Mouse (Mus musculus): Measurements from ENCODE around the gene Lrrc55. TPM values are rescaled to one million over a fixed set of nuclear protein-coding genes. Genes with fewer than 3 reads are reported as not detected.

The Lrrc55 gene
- total and polyA plus RNA-seq, 3 experiments, result 0.81 to 1.6 (median 1.3) TPM

DNA sequence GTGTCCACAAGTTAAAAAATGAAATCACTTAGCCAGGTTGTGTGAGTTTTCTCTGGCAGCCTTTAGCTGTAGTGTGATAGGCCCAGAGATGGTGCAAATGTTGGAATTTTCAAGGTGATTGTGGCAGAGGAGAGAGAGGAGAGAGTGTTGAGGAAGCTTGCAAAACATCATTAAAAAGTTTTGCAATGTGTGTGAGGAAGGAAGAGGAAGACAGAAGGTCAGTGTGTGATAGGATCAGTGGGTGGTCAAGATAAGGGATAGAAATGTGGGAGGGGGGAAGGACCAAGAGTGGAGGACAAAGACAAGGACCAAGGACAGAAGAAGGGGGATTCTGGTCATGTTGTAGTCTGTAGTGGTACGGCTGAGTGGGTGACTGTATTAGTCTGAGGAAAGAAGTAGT is 46.6 kb downstream of the Lrrc55 start:
- intact Hi-C loops (cut with DNase I), result no loop called here
- Histone ChIP-seq H3K4me1 (ENCODE audit: control insufficient read depth, insufficient read depth, low read length) (peaks cover 3% of the 10 kb centered on the region; the same call in 1 of the 2 replicates), H3K27ac (no peak overlapping the region), H3K79me2 (replicated peaks; ENCODE audit: control insufficient read depth, insufficient read depth, low read length) (no peaks in the 10 kb centered on the region), H3K9ac (ENCODE audit: low read depth, low read length) (no peak overlapping the region), H3K36me3 (ENCODE audit: control insufficient read depth, insufficient read depth, low read length) (no peaks in the 10 kb centered on the region), H3K27me3 (ENCODE audit: control insufficient read depth, insufficient read depth, low read length) (no peaks in the 10 kb centered on the region), H3K4me3 (no peak overlapping the region)
- DNase-seq, result no peak
- no peak for TF ChIP-seq CTCF (IDR thresholded peaks at IDR 0.05)
- TF ChIP-seq POLR2A (IDR thresholded peaks at IDR 0.05; ENCODE audit: insufficient read depth, low read depth, low read length), result no peak
- no peak for TF ChIP-seq EP300 (IDR thresholded peaks at IDR 0.05; ENCODE audit: insufficient read depth, low read depth, low read length)
- WGBS, result 66% methylated on average over 1 of the region's 1 CpGs

DNA sequence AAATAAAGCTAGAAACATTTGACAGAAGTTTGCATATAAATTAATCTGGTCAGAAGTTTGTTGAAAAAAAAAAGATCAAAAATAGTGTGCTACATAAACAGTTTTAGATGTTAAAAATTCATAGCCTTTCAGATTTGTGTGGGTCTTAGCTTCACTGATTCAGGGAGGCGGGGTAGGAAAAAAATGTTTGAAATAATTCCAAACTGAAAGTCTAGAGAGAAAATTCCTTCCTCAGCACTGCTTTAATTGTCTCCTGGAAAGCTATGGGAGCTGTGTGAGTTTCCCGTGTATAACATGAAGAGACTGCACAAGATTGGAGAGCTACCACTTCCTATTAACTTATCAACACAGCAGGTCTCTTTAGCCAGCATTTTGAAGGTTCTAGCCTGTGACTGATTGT is 49.5 kb downstream of the Lrrc55 start:
- no peaks in the 10 kb centered on the region for H3K36me3 ChIP-seq (ENCODE audit: control insufficient read depth, insufficient read depth, low read length)
- TF ChIP-seq EP300 (IDR thresholded peaks at IDR 0.05; ENCODE audit: insufficient read depth, low read depth, low read length) (no peak), POLR2A (IDR thresholded peaks at IDR 0.05; ENCODE audit: insufficient read depth, low read depth, low read length) (no peak), CTCF (IDR thresholded peaks at IDR 0.05) (no peak)
- WGBS, result 70% methylated on average over 2 of the region's 2 CpGs

DNA sequence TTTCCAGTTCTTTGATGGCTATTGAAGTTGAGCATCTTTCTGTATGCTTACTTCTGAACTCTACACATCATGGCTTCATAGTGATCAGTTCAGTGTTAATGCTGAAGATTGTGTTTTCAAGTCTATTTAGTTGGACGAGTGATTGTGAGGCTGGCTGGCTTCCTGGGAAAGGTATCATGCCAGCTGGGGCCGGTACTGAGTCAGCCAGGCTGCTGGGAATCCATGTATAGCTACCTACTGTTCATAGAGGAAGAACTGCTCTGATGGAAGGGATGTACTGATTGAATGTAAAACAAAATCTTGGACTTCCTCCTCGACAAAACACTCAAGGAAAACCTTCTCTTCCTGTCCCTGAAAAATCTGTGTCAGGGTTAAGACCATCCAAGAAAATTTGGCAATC is 51.7 kb downstream of the Lrrc55 start:
- intact Hi-C loops (cut with DNase I), result no loop called here
- H3K4me3 ChIP-seq, result no peak overlapping the region
- no peaks in the 10 kb centered on the region; the same call in 1 of the 2 replicates for H3K79me2 ChIP-seq (replicated peaks; ENCODE audit: control insufficient read depth, insufficient read depth, low read length)
- 21% methylated on average over 3 of the region's 3 CpGs for WGBS
- no peaks in the 10 kb centered on the region; the same call in 1 of the 2 replicates for H3K36me3 ChIP-seq (ENCODE audit: control insufficient read depth, insufficient read depth, low read length)
- no peak overlapping the region; the same call in 1 of the 2 replicates for H3K27ac ChIP-seq
- no peaks in the 10 kb centered on the region for H3K27me3 ChIP-seq (ENCODE audit: control insufficient read depth, insufficient read depth, low read length)
- H3K4me1 ChIP-seq (ENCODE audit: control insufficient read depth, insufficient read depth, low read length), result peaks cover 4% of the 10 kb centered on the region
- no peak overlapping the region for H3K9ac ChIP-seq (ENCODE audit: low read depth, low read length)
- DNase-seq, result no peak
- TF ChIP-seq CTCF (IDR thresholded peaks at IDR 0.05), result no peak
- no peak for TF ChIP-seq EP300 (IDR thresholded peaks at IDR 0.05; ENCODE audit: insufficient read depth, low read depth, low read length)
- TF ChIP-seq POLR2A (IDR thresholded peaks at IDR 0.05; ENCODE audit: insufficient read depth, low read depth, low read length), result no peak

More for the DNA sequence above, 49.5 kb downstream of the Lrrc55 start:
- H3K9ac ChIP-seq (ENCODE audit: low read depth, low read length), result no peak overlapping the region
- no peak overlapping the region for H3K27ac ChIP-seq
- peaks cover 2% of the 10 kb centered on the region; the same call in 1 of the 2 replicates for H3K4me1 ChIP-seq (ENCODE audit: control insufficient read depth, insufficient read depth, low read length)
- DNase-seq, result no peak
- H3K79me2 ChIP-seq (replicated peaks; ENCODE audit: control insufficient read depth, insufficient read depth, low read length), result no peaks in the 10 kb centered on the region
- no peak overlapping the region for H3K4me3 ChIP-seq
- intact Hi-C loops (cut with DNase I), result no loop called here
- no peaks in the 10 kb centered on the region for H3K27me3 ChIP-seq (ENCODE audit: control insufficient read depth, insufficient read depth, low read length)

DNA sequence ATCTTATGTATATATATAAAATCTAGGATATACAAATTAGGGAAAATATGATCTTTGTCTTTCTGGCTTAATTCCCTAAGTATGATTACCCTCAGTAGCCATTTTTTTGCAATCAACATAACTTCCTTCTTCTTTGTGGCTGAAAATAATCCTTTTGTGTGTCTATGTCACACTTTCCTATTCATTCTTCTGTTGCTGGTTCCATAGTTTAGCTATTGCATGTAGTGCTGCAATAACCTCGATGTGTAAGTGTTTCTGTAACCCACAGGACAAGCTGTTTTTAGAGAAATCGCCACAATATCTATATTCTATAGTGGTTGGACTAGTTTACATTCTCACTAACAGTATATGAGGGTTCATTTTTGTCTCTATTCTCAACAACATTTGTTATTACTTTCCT is 52.1 kb downstream of the Lrrc55 start:
- 84% methylated on average over 2 of the region's 2 CpGs for WGBS
- Histone ChIP-seq H3K4me1 (ENCODE audit: control insufficient read depth, insufficient read depth, low read length) (peaks cover 4% of the 10 kb centered on the region), H3K36me3 (ENCODE audit: control insufficient read depth, insufficient read depth, low read length) (no peaks in the 10 kb centered on the region; the same call in 1 of the 2 replicates), H3K79me2 (replicated peaks; ENCODE audit: control insufficient read depth, insufficient read depth, low read length) (no peaks in the 10 kb centered on the region; the same call in 1 of the 2 replicates), H3K27ac (no peak overlapping the region), H3K4me3 (no peak overlapping the region), H3K9ac (ENCODE audit: low read depth, low read length) (no peak overlapping the region), H3K27me3 (ENCODE audit: control insufficient read depth, insufficient read depth, low read length) (no peaks in the 10 kb centered on the region)
- DNase-seq, result no peak
- TF ChIP-seq POLR2A (IDR thresholded peaks at IDR 0.05; ENCODE audit: insufficient read depth, low read depth, low read length) (no peak), EP300 (IDR thresholded peaks at IDR 0.05; ENCODE audit: insufficient read depth, low read depth, low read length) (no peak), CTCF (IDR thresholded peaks at IDR 0.05) (no peak)
- intact Hi-C loops (cut with DNase I), result no loop called here

DNA sequence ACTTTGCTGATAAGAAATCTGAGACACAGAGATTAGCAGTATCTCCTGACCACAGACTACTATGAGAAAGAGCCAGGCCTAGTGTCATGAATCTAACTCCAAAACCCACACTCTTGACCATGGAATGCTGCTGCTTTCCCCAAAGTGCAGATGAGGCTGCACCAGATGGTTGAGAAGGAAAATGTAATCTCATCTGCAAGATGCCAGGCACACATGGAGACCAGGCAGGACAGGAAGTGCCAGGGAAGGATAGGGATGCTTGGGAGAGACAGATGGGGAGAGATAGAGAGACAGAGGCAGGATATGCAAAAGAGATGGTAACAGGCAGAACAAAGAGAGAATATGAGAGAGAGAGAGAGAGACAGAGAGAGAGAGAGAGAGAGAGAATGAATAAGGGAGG is 56.2 kb downstream of the Lrrc55 start:
- no peaks in the 10 kb centered on the region; the same call in 1 of the 2 replicates for H3K79me2 ChIP-seq (replicated peaks; ENCODE audit: control insufficient read depth, insufficient read depth, low read length)
- intact Hi-C loops (cut with DNase I), result loop anchor here (2.0 kb wide), 1 partner anchor 26 kb away; no protein-coding TSS in a partner anchor
- TF ChIP-seq CTCF (IDR thresholded peaks at IDR 0.05) (no peak), POLR2A (IDR thresholded peaks at IDR 0.05; ENCODE audit: insufficient read depth, low read depth, low read length) (no peak), EP300 (IDR thresholded peaks at IDR 0.05; ENCODE audit: insufficient read depth, low read depth, low read length) (no peak)
- H3K4me3 ChIP-seq, result peak overlapping the region; percentile 57; the same call in 1 of the 2 replicates
- H3K27me3 ChIP-seq (ENCODE audit: control insufficient read depth, insufficient read depth, low read length), result no peaks in the 10 kb centered on the region
- H3K4me1 ChIP-seq (ENCODE audit: control insufficient read depth, insufficient read depth, low read length), result peaks cover 6% of the 10 kb centered on the region
- no peaks in the 10 kb centered on the region; the same call in 1 of the 2 replicates for H3K36me3 ChIP-seq (ENCODE audit: control insufficient read depth, insufficient read depth, low read length)
- DNase-seq, result no peak
- H3K9ac ChIP-seq (ENCODE audit: low read depth, low read length), result 0 out of 2 replicates have a peak overlapping the region, but pooled peaks have one; percentile 28
- H3K27ac ChIP-seq, result peak overlapping the region; percentile 90

DNA sequence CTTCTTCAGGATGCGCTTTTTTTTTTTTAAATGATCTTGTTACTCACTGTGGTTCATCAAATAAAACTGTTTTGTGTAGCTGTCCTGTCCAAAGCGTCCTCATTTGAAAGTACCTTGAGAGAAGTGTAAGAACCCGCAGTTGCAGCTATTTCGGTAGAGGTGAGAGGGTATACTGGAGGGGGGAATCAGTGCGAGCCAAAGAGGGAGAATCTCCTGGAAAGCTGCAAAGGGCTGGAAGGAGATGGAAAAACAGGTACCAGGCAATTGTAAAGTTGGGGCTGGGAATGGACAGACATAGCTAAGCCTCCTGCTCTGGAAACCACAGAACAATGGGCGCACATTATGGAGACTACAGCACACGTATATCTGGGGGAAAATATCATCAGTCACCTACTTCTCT is 57.2 kb downstream of the Lrrc55 start:
- Histone ChIP-seq H3K79me2 (replicated peaks; ENCODE audit: control insufficient read depth, insufficient read depth, low read length) (no peaks in the 10 kb centered on the region; the same call in 1 of the 2 replicates), H3K27ac (peak overlapping the region; percentile 90), H3K9ac (ENCODE audit: low read depth, low read length) (peak overlapping the region; percentile 69), H3K4me1 (ENCODE audit: control insufficient read depth, insufficient read depth, low read length) (peaks cover 5% of the 10 kb centered on the region), H3K36me3 (ENCODE audit: control insufficient read depth, insufficient read depth, low read length) (no peaks in the 10 kb centered on the region; the same call in 1 of the 2 replicates), H3K27me3 (ENCODE audit: control insufficient read depth, insufficient read depth, low read length) (no peaks in the 10 kb centered on the region), H3K4me3 (peak overlapping the region; percentile 57)
- no peak for DNase-seq
- WGBS, result 45% methylated on average over 7 of the region's 7 CpGs
- intact Hi-C loops (cut with DNase I), result loop anchor here (2.0 kb wide), 1 partner anchor 27 kb away; no protein-coding TSS in a partner anchor
- TF ChIP-seq CTCF (IDR thresholded peaks at IDR 0.05) (no peak), EP300 (IDR thresholded peaks at IDR 0.05; ENCODE audit: insufficient read depth, low read depth, low read length) (no peak), POLR2A (IDR thresholded peaks at IDR 0.05; ENCODE audit: insufficient read depth, low read depth, low read length) (no peak)
